14 mouse cellular contexts compared by ENCODE assay signal in the genomic region with DNA sequence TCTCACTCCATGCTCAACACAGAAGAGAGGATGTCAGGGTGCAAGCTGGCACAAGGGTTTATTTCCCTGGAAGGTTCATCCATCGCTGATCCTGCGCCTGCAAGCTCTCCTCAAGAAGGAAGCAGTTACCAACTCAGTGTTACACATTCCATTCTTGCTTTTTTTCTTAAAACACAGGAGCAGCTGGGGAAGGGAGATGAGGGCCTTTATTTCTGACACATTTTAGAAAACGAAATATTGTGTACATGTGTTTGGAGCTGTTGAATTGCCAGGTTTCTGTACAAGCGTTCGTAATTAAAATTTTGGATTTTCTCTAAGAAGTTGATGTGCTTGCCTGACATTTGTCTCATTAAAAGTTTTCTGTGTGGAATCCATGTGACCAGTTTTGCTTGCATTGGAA.
DNase-seq lines count a peak whose midpoint lies in the region; ATAC-seq and TF ChIP-seq lines count a peak whose summit lies in the region.
"Had no signal": no experiment of that assay in that cellular context is flagged by ENCODE, and none has a peak within 500 bp of the region (broad histone marks: within the 10 kb centered on the region; RNA-seq: fewer than 3 reads in every experiment).

No protein-coding gene starts in this region.

- WGBS in heart, embryonic 11.5 days (ENCODE audit: insufficient replicate concordance): 86% methylated on average over 5 of the region's 5 CpGs
- WGBS in hindbrain, embryonic 15.5 days: 91% methylated on average over 5 of the region's 5 CpGs
- 86% methylated on average over 5 of the region's 5 CpGs for WGBS in hindbrain, postnatal 0 days
- 77% methylated on average over 5 of the region's 5 CpGs for WGBS in stomach, embryonic 15.5 days
- 74% methylated on average over 5 of the region's 5 CpGs for WGBS in stomach, postnatal 0 days

- ATAC-seq in heart, embryonic 11.5 days (replicated peaks; ENCODE audit: insufficient number of reproducible peaks, low FRiP score, low TSS enrichment): no peak
- no peak for ATAC-seq in hindbrain, embryonic 15.5 days (ENCODE audit: low FRiP score, low read depth)
- no peak for ATAC-seq in hindbrain, postnatal 0 days
- ATAC-seq in stomach, embryonic 15.5 days (ENCODE audit: insufficient read depth, low FRiP score, low read depth): no peak
- ATAC-seq in stomach, postnatal 0 days (ENCODE audit: low FRiP score, low TSS enrichment): no peak
- ATAC-seq: midbrain, embryonic 16.5 days had no signal

- peaks cover 38% of the 10 kb centered on the region for H3K4me1 ChIP-seq in heart, embryonic 11.5 days (ENCODE audit: control insufficient read depth, insufficient read depth, low read length)
- H3K4me1 ChIP-seq in hindbrain, embryonic 15.5 days (replicated peaks): peaks cover 29% of the 10 kb centered on the region
- peaks cover 23% of the 10 kb centered on the region for H3K4me1 ChIP-seq in hindbrain, postnatal 0 days (ENCODE audit: insufficient read depth, low read length)
- H3K4me1 ChIP-seq in stomach, embryonic 15.5 days: peaks cover 44% of the 10 kb centered on the region
- H3K4me1 ChIP-seq in stomach, postnatal 0 days (replicated peaks; ENCODE audit: control insufficient read depth, insufficient read depth): no peaks in the 10 kb centered on the region

- no peak overlapping the region for H3K4me3 ChIP-seq in heart, embryonic 11.5 days (ENCODE audit: low read depth, low read length)
- H3K4me3 ChIP-seq in hindbrain, embryonic 15.5 days: no peak overlapping the region
- H3K4me3 ChIP-seq in hindbrain, postnatal 0 days (ENCODE audit: low read length): no peak overlapping the region
- H3K4me3 ChIP-seq in stomach, embryonic 15.5 days (replicated peaks): no peak overlapping the region
- no peak overlapping the region for H3K4me3 ChIP-seq in stomach, postnatal 0 days (ENCODE audit: low read depth, low read length)
- H3K4me3 ChIP-seq: kidney, embryonic 15.5 days; megakaryocyte, embryonic 14.5 days had no signal

- H3K4me2 ChIP-seq in heart, embryonic 11.5 days: no peak overlapping the region
- H3K4me2 ChIP-seq in hindbrain, embryonic 15.5 days: no peak overlapping the region
- no peak overlapping the region for H3K4me2 ChIP-seq in hindbrain, postnatal 0 days (ENCODE audit: low read depth, low read length)
- no peak overlapping the region for H3K4me2 ChIP-seq in stomach, embryonic 15.5 days
- H3K4me2 ChIP-seq in stomach, postnatal 0 days (replicated peaks; ENCODE audit: low read depth): no peak overlapping the region
- H3K4me2 ChIP-seq: kidney, embryonic 15.5 days had no signal

- H3K36me3 ChIP-seq in heart, embryonic 11.5 days (ENCODE audit: control insufficient read depth, insufficient read depth, low read length): peaks cover 12% of the 10 kb centered on the region
- H3K36me3 ChIP-seq in hindbrain, embryonic 15.5 days: peaks cover 5% of the 10 kb centered on the region
- H3K36me3 ChIP-seq in hindbrain, postnatal 0 days (ENCODE audit: insufficient read depth, low read length): peaks cover under 1% of the 10 kb centered on the region; the same call in 1 of the 2 replicates
- H3K36me3 ChIP-seq in stomach, embryonic 15.5 days: peaks cover 10% of the 10 kb centered on the region; the same call in 1 of the 2 replicates
- H3K36me3 ChIP-seq in stomach, postnatal 0 days (ENCODE audit: control insufficient read depth, insufficient read depth, low read length): peaks cover 6% of the 10 kb centered on the region; the same call in 1 of the 2 replicates

- no peaks in the 10 kb centered on the region for H3K27me3 ChIP-seq in heart, embryonic 11.5 days (ENCODE audit: control insufficient read depth, insufficient read depth, low read length)
- H3K27me3 ChIP-seq in hindbrain, embryonic 15.5 days: no peaks in the 10 kb centered on the region
- H3K27me3 ChIP-seq in hindbrain, postnatal 0 days (ENCODE audit: insufficient read depth, low read length): no peaks in the 10 kb centered on the region
- no peaks in the 10 kb centered on the region for H3K27me3 ChIP-seq in stomach, embryonic 15.5 days (replicated peaks)
- no peaks in the 10 kb centered on the region for H3K27me3 ChIP-seq in stomach, postnatal 0 days (ENCODE audit: control insufficient read depth, insufficient read depth, low read length)
- H3K27me3 ChIP-seq: kidney, embryonic 15.5 days had no signal

- no peaks in the 10 kb centered on the region for H3K9me3 ChIP-seq in heart, embryonic 11.5 days (replicated peaks; ENCODE audit: control insufficient read depth, low read length)
- no peaks in the 10 kb centered on the region for H3K9me3 ChIP-seq in hindbrain, embryonic 15.5 days
- H3K9me3 ChIP-seq in hindbrain, postnatal 0 days (ENCODE audit: low read length): no peaks in the 10 kb centered on the region
- no peaks in the 10 kb centered on the region for H3K9me3 ChIP-seq in stomach, embryonic 15.5 days
- H3K9me3 ChIP-seq in stomach, postnatal 0 days (ENCODE audit: control insufficient read depth, low read length): no peaks in the 10 kb centered on the region
- H3K9me3 ChIP-seq: G1E; kidney, embryonic 15.5 days; megakaryocyte, embryonic 14.5 days had no signal

- no peak for TF ChIP-seq EP300 in stomach, postnatal 0 days (optimal IDR thresholded peaks at IDR 0.05)

- TF ChIP-seq CTCF in hindbrain, postnatal 0 days (IDR thresholded peaks at IDR 0.05; ENCODE audit: low read depth): no peak
- no peak for TF ChIP-seq CTCF in stomach, postnatal 0 days (IDR thresholded peaks at IDR 0.05; ENCODE audit: low read depth)

- no peak for DNase-seq in heart, adult 9 months (ENCODE audit: low spot score in 2 of 2)
- DNase-seq in hindbrain, postnatal 0 days (ENCODE audit: low spot score): no peak
- DNase-seq in stomach, postnatal 0 days (ENCODE audit: low spot score): no peak
- no peak for DNase-seq in spleen, adult 18-20 months
- DNase-seq: cerebellum, adult 11-12 months; liver; lung, adult 2 months had no signal

- peak overlapping the region; percentile 73 for H3K27ac ChIP-seq in heart, embryonic 11.5 days (ENCODE audit: low read depth, low read length)
- H3K27ac ChIP-seq in hindbrain, embryonic 15.5 days (replicated peaks): peak overlapping the region; percentile 58
- H3K27ac ChIP-seq in hindbrain, postnatal 0 days: no peak overlapping the region
- H3K27ac ChIP-seq in stomach, embryonic 15.5 days: peak overlapping the region; percentile 22; the same call in 1 of the 2 replicates
- no peak overlapping the region; the same call in 1 of the 2 replicates for H3K27ac ChIP-seq in stomach, postnatal 0 days (replicated peaks)

- no peak overlapping the region for H3K9ac ChIP-seq in heart, embryonic 11.5 days (ENCODE audit: low read depth, low read length)
- no peak overlapping the region for H3K9ac ChIP-seq in hindbrain, embryonic 15.5 days
- no peak overlapping the region for H3K9ac ChIP-seq in hindbrain, postnatal 0 days (replicated peaks; ENCODE audit: low read length)
- H3K9ac ChIP-seq in stomach, embryonic 15.5 days: no peak overlapping the region
- no peak overlapping the region for H3K9ac ChIP-seq in stomach, postnatal 0 days (ENCODE audit: low read length)
- H3K9ac ChIP-seq: kidney, embryonic 15.5 days had no signal

Comparison
In these comparisons a context has a peak if more than half of its experiments do, and no peak if none do; other contexts are left out.
1. H3K27ac ChIP-seq: peak in heart, embryonic 11.5 days (single experiment), hindbrain, embryonic 15.5 days (single experiment) and stomach, embryonic 15.5 days (single experiment); none in hindbrain, postnatal 0 days (single experiment) and stomach, postnatal 0 days (single experiment).